Mouse (Mus musculus): ENCODE results near the gene Col11a2. TPM values are rescaled to one million over a fixed set of nuclear protein-coding genes. Genes with fewer than 3 reads are reported as not detected.

Col11a2 gene
- total RNA-seq, 4 experiments from 2014 or later: 22.6 to 30.2 (median 27.5) TPM

DNA sequence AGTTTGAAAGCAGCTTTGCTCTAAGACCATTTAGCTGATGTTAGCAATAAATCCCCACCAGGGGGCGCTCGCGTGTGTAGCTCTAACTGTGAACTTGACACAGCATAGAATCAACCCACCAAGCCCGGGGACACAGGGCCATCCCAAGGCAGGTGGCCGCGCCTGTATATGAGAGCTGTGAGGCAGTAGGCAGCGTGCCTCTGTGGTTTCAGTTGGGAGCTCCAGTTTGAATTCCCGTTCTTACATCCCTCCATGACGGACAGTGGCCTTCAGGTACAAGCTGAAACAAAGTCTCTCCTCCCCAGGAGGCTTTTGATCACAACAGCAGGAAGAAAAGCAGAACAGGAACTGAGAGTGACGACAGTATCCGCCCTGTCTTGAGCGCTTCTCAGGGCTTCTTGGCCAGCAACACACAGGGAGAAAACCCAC is 62.4 kb downstream of the Col11a2 start:
- DNase-seq (ENCODE audit: low spot score in 2 of 2): peak; percentile 77 to 94

GRCm38 (mm10) chr17:34102831-34103230 is 63.6 kb downstream of the Col11a2 start:
- DNase-seq (ENCODE audit: low spot score in 2 of 2): no peak

DNA sequence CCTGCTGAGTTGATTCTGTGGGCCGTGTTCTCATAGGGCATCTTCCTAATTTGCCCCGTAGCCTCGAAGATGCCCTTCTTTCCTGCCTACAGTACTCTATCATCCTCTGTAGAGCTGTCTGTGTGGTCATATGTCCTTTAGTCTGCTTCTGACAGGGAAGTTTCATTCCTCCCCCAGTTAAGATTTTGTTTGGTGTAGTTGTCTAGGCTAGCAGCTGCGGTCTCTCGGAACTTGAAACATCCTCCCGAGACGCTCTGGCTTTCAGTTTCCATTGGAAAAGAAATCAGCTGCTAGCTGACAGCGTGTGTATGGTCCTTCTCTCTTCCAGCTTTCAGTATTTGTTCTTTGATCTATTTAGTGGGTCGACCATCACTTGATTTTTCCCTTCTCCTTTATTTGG is 65.6 kb downstream of the Col11a2 start:
- no peak for DNase-seq (ENCODE audit: low spot score in 2 of 2)

- DNase-seq (ENCODE audit: low spot score in 2 of 2): no peak
Measured at GRCm38 (mm10) chr17:34106555-34106954, 67.3 kb downstream of the Col11a2 start.

DNA sequence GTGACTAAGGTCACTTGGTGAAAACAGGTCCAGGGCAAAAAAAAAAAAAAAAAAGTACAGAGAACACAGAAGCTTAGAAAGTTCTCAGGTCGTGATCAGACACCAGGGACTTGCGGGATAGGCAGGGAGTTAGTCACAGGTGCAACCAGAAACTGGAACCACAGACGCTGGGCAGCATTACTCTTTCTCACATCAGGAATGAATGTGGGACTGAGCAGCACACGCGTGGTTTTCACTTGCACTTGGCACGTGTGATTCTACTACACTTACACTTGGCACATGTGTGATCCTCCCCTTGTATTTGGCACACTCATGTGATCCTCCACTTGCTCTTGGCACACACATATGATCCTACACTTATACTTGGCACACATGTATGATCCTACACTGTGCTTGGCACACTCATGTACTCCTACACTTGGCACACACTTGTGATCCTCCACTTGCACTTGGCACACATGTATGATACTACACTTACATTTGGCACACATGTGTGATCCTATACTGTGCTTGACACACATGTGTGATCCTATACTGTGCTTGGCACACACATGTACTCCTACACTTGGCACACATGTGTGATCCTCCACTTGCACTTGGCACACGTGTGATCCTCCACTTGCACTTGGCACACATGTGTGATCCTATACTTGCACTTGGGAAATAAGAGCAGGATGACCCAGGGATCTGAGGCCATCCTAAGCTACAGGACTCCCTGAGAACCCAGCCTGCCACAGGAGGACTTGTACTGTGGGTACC is 68.1 kb downstream of the Col11a2 start:
- DNase-seq (ENCODE audit: low spot score in 2 of 2): no peak

GRCm38 (mm10) chr17:34108460-34108859 is 69.2 kb downstream of the Col11a2 start:
- DNase-seq (ENCODE audit: low spot score in 2 of 2): no peak

DNA sequence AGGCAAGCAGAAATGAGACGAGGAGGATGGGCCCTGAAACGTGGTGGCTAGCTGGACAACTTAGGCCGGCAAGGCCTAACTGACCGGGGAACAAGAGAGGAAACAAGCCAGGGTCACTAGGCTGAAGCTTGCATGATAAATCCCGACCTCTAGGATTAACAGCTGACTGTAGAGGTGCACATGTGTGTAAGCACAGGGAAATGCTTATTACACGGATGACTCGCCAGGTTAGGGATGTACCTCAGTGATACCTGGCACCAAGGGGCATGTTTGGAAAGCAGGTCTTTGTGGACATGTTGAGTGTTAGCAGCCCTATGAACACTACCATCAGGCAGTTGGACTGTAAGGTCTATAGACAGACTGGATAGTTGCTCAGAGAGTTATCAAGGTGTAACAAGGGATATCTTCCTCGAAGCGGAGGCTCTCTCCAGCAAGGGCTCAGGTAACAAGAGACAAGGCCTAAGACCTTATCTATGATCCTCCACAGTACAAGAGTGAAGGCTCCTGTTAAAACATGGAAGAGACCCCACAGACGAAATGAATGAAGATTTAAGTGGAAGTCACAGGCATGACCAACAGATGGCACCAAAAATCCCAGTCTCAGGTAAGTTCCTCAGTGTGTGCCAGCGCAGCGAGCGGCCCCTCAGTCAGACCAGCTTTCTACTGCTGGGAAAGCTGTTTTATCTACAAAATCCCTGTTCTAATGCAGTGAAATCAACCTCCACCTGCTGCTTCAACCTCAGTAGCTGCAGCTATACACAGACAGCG is 70.0 kb downstream of the Col11a2 start:
- DNase-seq (ENCODE audit: low spot score in 2 of 2): no peak

DNA sequence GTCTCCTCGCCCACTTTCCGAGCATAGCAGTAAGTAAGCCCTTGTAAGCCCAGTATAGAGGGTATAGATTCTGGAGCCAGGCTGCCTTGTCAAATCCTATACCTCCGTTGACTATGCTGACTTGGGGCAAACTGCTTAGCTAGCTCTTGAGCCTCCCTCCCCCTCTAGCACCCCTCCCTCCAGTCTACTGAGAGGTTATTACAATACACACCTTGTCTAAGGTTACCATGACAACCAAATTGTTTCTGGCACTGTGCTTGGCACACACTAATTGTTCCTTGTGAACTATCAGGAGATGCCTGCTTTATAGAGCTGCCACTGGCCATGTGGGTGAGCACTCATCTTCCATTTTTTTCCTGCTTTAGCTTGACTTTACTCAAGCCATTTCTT is 70.6 kb downstream of the Col11a2 start:
- no peak for DNase-seq (ENCODE audit: low spot score in 2 of 2)

- no peak for DNase-seq (ENCODE audit: low spot score in 2 of 2)
Measured at GRCm38 (mm10) chr17:34110309-34110708, 71.1 kb downstream of the Col11a2 start.

DNA sequence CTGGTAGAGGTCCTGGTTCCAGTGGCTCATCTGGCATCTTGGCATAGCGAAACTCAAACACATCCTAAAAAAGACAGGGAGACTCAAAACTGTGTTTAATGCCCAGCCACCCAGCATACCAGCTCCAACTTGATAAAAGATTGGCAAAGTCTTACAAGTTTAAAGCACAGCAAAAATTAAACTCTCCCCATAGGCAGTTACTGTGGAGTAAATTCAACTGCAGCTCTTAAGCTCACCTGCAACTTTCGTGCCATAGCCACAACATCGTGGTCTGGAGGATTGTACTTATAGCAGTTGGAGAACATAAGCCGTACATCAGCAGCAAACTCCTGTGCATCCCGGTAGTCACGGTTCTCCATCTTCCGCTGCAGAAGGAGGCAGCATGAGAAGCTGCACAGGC is 74.9 kb downstream of the Col11a2 start:
- no peak for DNase-seq (ENCODE audit: low spot score in 2 of 2)

Small RNA genes within 50 kb of the gene (microRNA-seq; reads per million reads assigned to microRNA genes)
- 0 reads per million in 2 experiments for gene Mir219a-1
- 0 reads per million in 2 experiments for gene Mir219c

Other genes starting within 250 kb of the Col11a2 start
- 10 to 100 TPM; 26.9 to 41.2 (median 31.4) TPM for gene Kank3, start 228.9 kb upstream of the Col11a2 start, total RNA-seq (2022)
- 100 to 1,000 TPM; 686 to 890 (median 782) TPM for gene Rps28, start 214.9 kb upstream of the Col11a2 start, total RNA-seq (2022)
- 100 to 1,000 TPM; 196 to 215 (median 203) TPM for gene Ndufa7, start 214.9 kb upstream of the Col11a2 start, total RNA-seq (2022)
- 10 to 100 TPM; 22.8 to 26.0 (median 25.1) TPM for gene Cd320, start 196.3 kb upstream of the Col11a2 start, total RNA-seq (2022)
- not detected for gene Gm7029, start 165.6 kb upstream of the Col11a2 start, total RNA-seq (2022)
- 1 to 10 TPM; 1.9 to 2.6 (median 2.5) TPM for gene Kifc1, start 148.8 kb upstream of the Col11a2 start, total RNA-seq (2022)
- gene Platr17, start 134.3 kb upstream of the Col11a2 start, total RNA-seq (2022): 1 to 10 TPM in 2 of 4 experiments, not detected in 2; 1.4 to 1.8 TPM
- gene Daxx, start 130.0 kb upstream of the Col11a2 start, total RNA-seq (2022): 10 to 100 TPM; 24.2 to 27.1 (median 26.1) TPM
- 10 to 100 TPM; 39.9 to 87.4 (median 58.2) TPM for gene Tapbp, start 123.5 kb upstream of the Col11a2 start, total RNA-seq (2022)
- 10 to 100 TPM; 28.8 to 36.0 (median 32.5) TPM for gene Zbtb22, start 123.5 kb upstream of the Col11a2 start, total RNA-seq (2022)
- 10 to 100 TPM; 64.3 to 90.9 (median 81.8) TPM for gene Rgl2, start 109.9 kb upstream of the Col11a2 start, total RNA-seq (2022)
- 10 to 100 TPM; 68.7 to 93.1 (median 76.1) TPM for gene Pfdn6, start 99.1 kb upstream of the Col11a2 start, total RNA-seq (2022)
- gene Wdr46, start 98.8 kb upstream of the Col11a2 start, total RNA-seq (2022): 10 to 100 TPM; 13.2 to 17.4 (median 14.9) TPM
- gene B3galt4, start 87.9 kb upstream of the Col11a2 start, total RNA-seq (2022): 1 to 10 TPM; 4.7 to 7.4 (median 6.9) TPM
- 10 to 100 TPM; 81.4 to 91.3 (median 81.9) TPM for gene Vps52, start 83.6 kb upstream of the Col11a2 start, total RNA-seq (2022)
- gene Rps18, start 83.4 kb upstream of the Col11a2 start, total RNA-seq (2022): 100 to 1,000 TPM; 273 to 401 (median 339) TPM
- 100 to 1,000 TPM in 1 of 4 experiments, 10 to 100 TPM in 3; 29.6 to 138 (median 63.9) TPM for gene H2-K1, start 39.1 kb upstream of the Col11a2 start, total RNA-seq (2022)
- gene Ring1, start 14.8 kb upstream of the Col11a2 start, total RNA-seq (2022): 10 to 100 TPM; 34.8 to 44.1 (median 42.7) TPM
- 10 to 100 TPM; 57.9 to 62.2 (median 58.3) TPM for gene H2-Ke6, start 11.4 kb upstream of the Col11a2 start, total RNA-seq (2022)
- gene Slc39a7, start 7.8 kb upstream of the Col11a2 start, total RNA-seq (2022): 100 to 1,000 TPM in 1 of 4 experiments, 10 to 100 TPM in 3; 77.1 to 106 (median 92.6) TPM
- 10 to 100 TPM; 70.8 to 85.4 (median 78.0) TPM for gene Rxrb, start 7.6 kb upstream of the Col11a2 start, total RNA-seq (2022)
- gene H2-Oa, start 52.9 kb downstream of the Col11a2 start, total RNA-seq (2022): 1 to 10 TPM in 2 of 4 experiments, not detected in 2; 2.6 to 3.6 TPM
- 10 to 100 TPM; 31.5 to 37.7 (median 34.2) TPM for gene H2-DMa, start 80.1 kb downstream of the Col11a2 start, total RNA-seq (2022)
- gene Brd2, start 83.2 kb downstream of the Col11a2 start, total RNA-seq (2022): 100 to 1,000 TPM; 190 to 204 (median 197) TPM
- gene H2-DMb2, start 103.9 kb downstream of the Col11a2 start, total RNA-seq (2022): 1 to 10 TPM in 2 of 4 experiments, under 1 TPM in 2; 0.51 to 3.5 (median 2.1) TPM
- gene H2-DMb1, start 113.6 kb downstream of the Col11a2 start, total RNA-seq (2022): 1 to 10 TPM; 3.4 to 9.7 (median 6.0) TPM
- 10 to 100 TPM in 1 of 4 experiments, 1 to 10 TPM in 3; 2.5 to 10.6 (median 5.8) TPM for gene Tap1, start 148.1 kb downstream of the Col11a2 start, total RNA-seq (2022)
- 1 to 10 TPM; 3.9 to 9.0 (median 5.8) TPM for gene Psmb9, start 148.3 kb downstream of the Col11a2 start, total RNA-seq (2022)
- 10 to 100 TPM in 2 of 4 experiments, 1 to 10 TPM in 2; 3.8 to 18.8 (median 10.0) TPM for gene Psmb8, start 158.3 kb downstream of the Col11a2 start, total RNA-seq (2022)
- gene Tap2, start 164.1 kb downstream of the Col11a2 start, total RNA-seq (2022): 10 to 100 TPM; 12.3 to 18.1 (median 15.9) TPM
- gene H2-Ob, start 199.5 kb downstream of the Col11a2 start, total RNA-seq (2022): 1 to 10 TPM in 2 of 4 experiments, under 1 TPM in 1, not detected in 1; 0.69 to 3.3 (median 1.8) TPM
- gene H2-Ab1, start 218.3 kb downstream of the Col11a2 start, total RNA-seq (2022): 10 to 100 TPM in 2 of 4 experiments, 1 to 10 TPM in 2; 1.1 to 31.1 (median 11.6) TPM
- 10 to 100 TPM in 2 of 4 experiments, 1 to 10 TPM in 1, under 1 TPM in 1; 0.70 to 29.8 (median 13.8) TPM for gene H2-Aa, start 248.4 kb downstream of the Col11a2 start, total RNA-seq (2022)